Mouse (Mus musculus) intestine, postnatal 0 days (tissue): ENCODE measurements at regions not wholly inside any gene's neighbourhood (a gene's known extent, or its start where the extent isn't known, plus 50 kb on each side); places are given as distances from the start of the nearest gene placed in this dataset.

Experiments
- ATAC-seq: fragments of 200-750 bp; cut with Nextera tagmentation; 2 replicates; pipeline ENCODE4 v1.8.0; 2017; ENCODE audit warnings: mild to moderate bottlenecking, moderate TSS enrichment, moderate library complexity
- H3K27ac ChIP-seq: fragments of 300-500 bp; sonication (generic); 2 replicates; pipeline ENCODE4 v1.5.1; 2014; ENCODE audit warnings: mild to moderate bottlenecking, low read depth, low read length, moderate library complexity
- H3K27me3 ChIP-seq: fragments of 300-500 bp; sonication (generic); replicated peaks from 2 replicates; pipeline ENCODE4 v1.6.1; 2014; ENCODE audit warnings: low read length, mixed read lengths; ENCODE audit not compliant: control insufficient read depth, insufficient read depth
- H3K36me3 ChIP-seq: fragments of 300-500 bp; sonication (generic); 2 replicates; pipeline ENCODE4 v1.6.1; 2014; ENCODE audit warnings: mild to moderate bottlenecking, moderate library complexity; ENCODE audit not compliant: control insufficient read depth, insufficient read depth
- H3K4me1 ChIP-seq: fragments of 300-500 bp; sonication (generic); replicated peaks from 2 replicates; pipeline ENCODE4 v1.6.1; 2014; ENCODE audit warnings: antibody characterized with exemption, low read length, mixed read lengths; ENCODE audit not compliant: control insufficient read depth, insufficient read depth
- H3K4me2 ChIP-seq: fragments of 300-500 bp; sonication (generic); replicated peaks from 2 replicates; pipeline ENCODE4 v1.6.1; 2014; ENCODE audit warnings: low read depth, mild to moderate bottlenecking, moderate library complexity
- H3K4me3 ChIP-seq: fragments of 300-500 bp; sonication (generic); 2 replicates; pipeline ENCODE4 v1.5.1; 2014; ENCODE audit warnings: low read depth, low read length
- H3K9ac ChIP-seq: fragments of 300-500 bp; sonication (generic); 2 replicates; pipeline ENCODE4 v1.6.1; 2014; ENCODE audit warnings: mild to moderate bottlenecking, low read depth, low read length
- H3K9me3 ChIP-seq: fragments of 300-500 bp; sonication (generic); 2 replicates; pipeline ENCODE4 v1.6.1; 2016; ENCODE audit warnings: mixed run types; ENCODE audit not compliant: control insufficient read depth
- CTCF ChIP-seq: sonication (generic); IDR thresholded peaks from 2 replicates; pipeline ENCODE4 v1.5.1; 2016; ENCODE audit warnings: low read depth, mild to moderate bottlenecking, control low read depth, antibody characterized with exemption, moderate library complexity
- WGBS: fragments of 180-500 bp; shearing (Covaris S2); extraction: QIAGEN DNeasy Blood & Tissue Kit; methylation state at CpG from one replicate; pipeline ENCODE4 v1.1.7; 2014; 5-methylcytosine and 5-hydroxymethylcytosine counted together

- Histone ChIP-seq H3K9ac (no peak overlapping the region), H3K4me1 (no peaks in the 10 kb centered on the region), H3K4me3 (no peak overlapping the region), H3K27me3 (no peaks in the 10 kb centered on the region), H3K36me3 (no peaks in the 10 kb centered on the region), H3K9me3 (no peaks in the 10 kb centered on the region), H3K4me2 (no peak overlapping the region), H3K27ac (no peak overlapping the region)
- TF ChIP-seq CTCF = no peak
- ATAC-seq = no peak
- 69% methylated on average over 4 of the region's 4 CpGs for WGBS
Measured at GRCm38 (mm10) chr13:71211363-71211762, 369.8 kb upstream of the Adamts16 start.

- H3K36me3 ChIP-seq = no peaks in the 10 kb centered on the region
- H3K9ac ChIP-seq = no peak overlapping the region
- H3K4me2 ChIP-seq = no peak overlapping the region
- H3K27me3 ChIP-seq = no peaks in the 10 kb centered on the region
- ATAC-seq = no peak
- no peaks in the 10 kb centered on the region for H3K4me1 ChIP-seq
- WGBS = 39% methylated on average over 7 of the region's 7 CpGs
- no peaks in the 10 kb centered on the region for H3K9me3 ChIP-seq
- H3K4me3 ChIP-seq = no peak overlapping the region
- no peak for TF ChIP-seq CTCF
- no peak overlapping the region for H3K27ac ChIP-seq
Measured at GRCm38 (mm10) chr13:71210658-71211251, 369.1 kb upstream of the Adamts16 start.

GRCm38 (mm10) chr13:71205708-71206107 is 364.1 kb upstream of the Adamts16 start:
- no peak for TF ChIP-seq CTCF
- 38% methylated on average over 3 of the region's 3 CpGs for WGBS
- Histone ChIP-seq H3K27ac (no peak overlapping the region), H3K9ac (no peak overlapping the region), H3K4me3 (no peak overlapping the region), H3K4me2 (no peak overlapping the region), H3K9me3 (no peaks in the 10 kb centered on the region), H3K27me3 (no peaks in the 10 kb centered on the region), H3K36me3 (no peaks in the 10 kb centered on the region), H3K4me1 (no peaks in the 10 kb centered on the region)
- no peak for ATAC-seq

GRCm38 (mm10) chr13:71200656-71201055 is 359.0 kb upstream of the Adamts16 start:
- H3K9me3 ChIP-seq = no peaks in the 10 kb centered on the region
- no peak overlapping the region for H3K9ac ChIP-seq
- no peak for ATAC-seq
- no peaks in the 10 kb centered on the region for H3K27me3 ChIP-seq
- no peaks in the 10 kb centered on the region for H3K4me1 ChIP-seq
- no peak for TF ChIP-seq CTCF
- H3K4me3 ChIP-seq = no peak overlapping the region
- H3K4me2 ChIP-seq = no peak overlapping the region
- no peak overlapping the region for H3K27ac ChIP-seq
- 59% methylated on average over 3 of the region's 3 CpGs for WGBS
- no peaks in the 10 kb centered on the region for H3K36me3 ChIP-seq

- ATAC-seq = no peak
- Histone ChIP-seq H3K9ac (no peak overlapping the region), H3K27ac (no peak overlapping the region), H3K4me2 (no peak overlapping the region), H3K4me1 (no peaks in the 10 kb centered on the region), H3K36me3 (no peaks in the 10 kb centered on the region), H3K4me3 (no peak overlapping the region), H3K9me3 (no peaks in the 10 kb centered on the region), H3K27me3 (no peaks in the 10 kb centered on the region)
- no peak for TF ChIP-seq CTCF
- WGBS = 81% methylated on average over 4 of the region's 4 CpGs
Measured at GRCm38 (mm10) chr13:71195675-71196074, 354.1 kb upstream of the Adamts16 start.

GRCm38 (mm10) chr13:71184500-71184899 is 342.9 kb upstream of the Adamts16 start:
- H3K27me3 ChIP-seq = no peaks in the 10 kb centered on the region
- H3K27ac ChIP-seq = no peak overlapping the region
- no peak overlapping the region for H3K4me3 ChIP-seq
- no peaks in the 10 kb centered on the region for H3K9me3 ChIP-seq
- TF ChIP-seq CTCF = no peak
- H3K9ac ChIP-seq = no peak overlapping the region
- H3K4me1 ChIP-seq = no peaks in the 10 kb centered on the region
- no peak overlapping the region for H3K4me2 ChIP-seq
- H3K36me3 ChIP-seq = no peaks in the 10 kb centered on the region
- WGBS = 73% methylated on average over 4 of the region's 4 CpGs
- ATAC-seq = no peak

GRCm38 (mm10) chr13:71179083-71179482 is 337.5 kb upstream of the Adamts16 start:
- Histone ChIP-seq H3K9ac (no peak overlapping the region), H3K27ac (no peak overlapping the region), H3K4me1 (no peaks in the 10 kb centered on the region), H3K36me3 (no peaks in the 10 kb centered on the region), H3K4me2 (no peak overlapping the region), H3K4me3 (no peak overlapping the region), H3K27me3 (no peaks in the 10 kb centered on the region), H3K9me3 (no peaks in the 10 kb centered on the region)
- no peak for TF ChIP-seq CTCF
- ATAC-seq = no peak
